Mouse (Mus musculus) left cerebral cortex, postnatal 14 days (tissue): ENCODE results near the gene Pabpn1l. TPM values are rescaled to one million over a fixed set of nuclear protein-coding genes. Genes with fewer than 3 reads are reported as not detected.
A peak's percentile ranks its signal among the peaks of the same experiment; 100 is the strongest.
"Not testable (repeated sequence)": the region's sequence is repeated elsewhere in the genome, so short reads cannot be mapped to it uniquely, and the experiment has no call there.

ENCODE experiments used
- DNase-seq, 2 experiments: peaks; one replicate each; pipeline ENCODE4 v3.0.0; 2021 to 2022; ENCODE audit warnings: low spot score in 2 of 2, mixed read lengths in 1 of 2
- intact Hi-C: fragments of 180-260 bp; cut with DNase I; formaldehyde crosslinking; loops from one replicate; pipeline ENCODE4 v1.15.1; 2025
- total RNA-seq, 2 experiments: library from RNA; stranded (reverse); gene quantifications; 2 replicates each; pipeline ENCODE4 v1.2.3; 2021

Gene Pabpn1l
- total RNA-seq, 2 experiments from 2014 or later: not detected

- DNase-seq: no peak
- intact Hi-C loops: no loop called here
These were observed 37.1 kb downstream of the Pabpn1l start for GRCm38 (mm10) chr8:122585411-122585891.

GRCm38 (mm10) chr8:122584981-122585380 lies 37.6 kb downstream of the Pabpn1l start:
- intact Hi-C loops: no loop called here
- DNase-seq: no peak

- no peak for DNase-seq
- intact Hi-C loops: no loop called here
These were observed 41.6 kb downstream of the Pabpn1l start for GRCm38 (mm10) chr8:122580926-122581325.

GRCm38 (mm10) chr8:122579196-122579595 lies 43.3 kb downstream of the Pabpn1l start:
- DNase-seq: no peak
- intact Hi-C loops: no loop called here

GRCm38 (mm10) chr8:122577116-122577515 lies 45.4 kb downstream of the Pabpn1l start:
- intact Hi-C loops: no loop called here
- no peak for DNase-seq

- intact Hi-C loops: no loop called here
- DNase-seq: peak; percentile 91 to 94
These were observed 45.9 kb downstream of the Pabpn1l start, which contains the start of gene Aprt for GRCm38 (mm10) chr8:122576648-122577022. Gene Aprt, minus strand, starts transcription at chr8:122576909.

- DNase-seq: no peak
- intact Hi-C loops: no loop called here
These were observed 46.5 kb downstream of the Pabpn1l start for GRCm38 (mm10) chr8:122575735-122576647.

GRCm38 (mm10) chr8:122575286-122575685 lies 47.3 kb downstream of the Pabpn1l start:
- DNase-seq: no peak
- intact Hi-C loops: no loop called here

- intact Hi-C loops: no loop called here
These were observed 47.8 kb downstream of the Pabpn1l start for GRCm38 (mm10) chr8:122574667-122575251.

GRCm38 (mm10) chr8:122574264-122574663 lies 48.3 kb downstream of the Pabpn1l start:
- intact Hi-C loops: no loop called here
- no peak for DNase-seq

More at GRCm38 (mm10) chr8:122574667-122575251, 47.8 kb downstream of the Pabpn1l start:
- no peak for DNase-seq

GRCm38 (mm10) chr8:122573577-122573976 lies 49.0 kb downstream of the Pabpn1l start:
- DNase-seq: no peak
- intact Hi-C loops: no loop called here

GRCm38 (mm10) chr8:122573176-122573575 lies 49.4 kb downstream of the Pabpn1l start:
- DNase-seq, intact Hi-C loops: not testable (repeated sequence)

GRCm38 (mm10) chr8:122572751-122573150 lies 49.8 kb downstream of the Pabpn1l start:
- intact Hi-C loops: no loop called here
- DNase-seq: no peak

- no peak for DNase-seq
- intact Hi-C loops: no loop called here
These were observed 50.7 kb downstream of the Pabpn1l start for GRCm38 (mm10) chr8:122571750-122572267.

GRCm38 (mm10) chr8:122571153-122571552 lies 51.4 kb downstream of the Pabpn1l start:
- intact Hi-C loops: no loop called here
- DNase-seq: no peak

- no peak for DNase-seq
- intact Hi-C loops: no loop called here
These were observed 52.5 kb downstream of the Pabpn1l start for GRCm38 (mm10) chr8:122569996-122570395.
